Mouse (Mus musculus): ENCODE data around the gene Bag2. TPM values are rescaled to one million over a fixed set of nuclear protein-coding genes. Genes with fewer than 3 reads are reported as not detected.

Bag2 gene
- polyA plus RNA-seq, 1 experiment from 2014 or later: 21.7 TPM

GRCm38 (mm10) chr1:33719733-33720225 lies 37.8 kb downstream of the Bag2 start, which contains the start of gene Rab23:
Gene Rab23, plus strand, starts transcription at chr1:33719887.
- Histone ChIP-seq H3K27ac (replicated peaks) (peak within 1 kb of the TSS; percentile 91), H3K4me2 (replicated peaks) (peak within 1 kb of the TSS; percentile 62), H3K36me3 (peaks cover 27% of the 10 kb centered on the region), H3K27me3 (no peaks in the 10 kb centered on the region), H3K4me1 (peaks cover 5% of the 10 kb centered on the region), H3K9me3 (no peaks in the 10 kb centered on the region), H3K9ac (replicated peaks) (peak within 1 kb of the TSS; percentile 91), H3K4me3 (peak within 1 kb of the TSS; percentile 86)
- WGBS: under 1% methylated on average over 46 of the region's 54 CpGs
- ATAC-seq (ENCODE audit: low FRiP score, low read depth): peak; percentile 97

GRCm38 (mm10) chr1:33717636-33718035 lies 40.0 kb downstream of the Bag2 start:
- no peak overlapping the region for H3K4me3 ChIP-seq
- H3K4me1 ChIP-seq: peaks cover 5% of the 10 kb centered on the region
- 95% methylated on average over 1 of the region's 1 CpGs for WGBS
- no peak for ATAC-seq (ENCODE audit: low FRiP score, low read depth)
- no peak overlapping the region for H3K27ac ChIP-seq (replicated peaks)
- H3K27me3 ChIP-seq: no peaks in the 10 kb centered on the region
- H3K9me3 ChIP-seq: no peaks in the 10 kb centered on the region
- H3K4me2 ChIP-seq (replicated peaks): no peak overlapping the region
- H3K9ac ChIP-seq (replicated peaks): no peak overlapping the region
- H3K36me3 ChIP-seq: 0 out of 2 replicates have a peak, but pooled peaks cover 9% of the 10 kb centered on the region

- H3K9me3 ChIP-seq: no peaks in the 10 kb centered on the region
- peak; percentile 39 for ATAC-seq (ENCODE audit: low FRiP score, low read depth)
- no peaks in the 10 kb centered on the region for H3K4me1 ChIP-seq
- no peak overlapping the region for H3K27ac ChIP-seq (replicated peaks)
- H3K4me3 ChIP-seq: no peak overlapping the region
- no peak overlapping the region for H3K9ac ChIP-seq (replicated peaks)
- peak overlapping the region; percentile 18; the same call in 1 of the 2 replicates for H3K4me2 ChIP-seq (replicated peaks)
- no peaks in the 10 kb centered on the region for H3K36me3 ChIP-seq
- WGBS: 4% methylated on average over 10 of the region's 10 CpGs
- no peaks in the 10 kb centered on the region for H3K27me3 ChIP-seq
Observed at GRCm38 (mm10) chr1:33714796-33715195, 42.8 kb downstream of the Bag2 start.

GRCm38 (mm10) chr1:33712026-33712425 lies 45.6 kb downstream of the Bag2 start:
- H3K9ac ChIP-seq (replicated peaks): no peak overlapping the region
- H3K9me3 ChIP-seq: no peaks in the 10 kb centered on the region
- H3K27me3 ChIP-seq: no peaks in the 10 kb centered on the region
- H3K4me3 ChIP-seq: no peak overlapping the region
- WGBS: 94% methylated on average over 5 of the region's 5 CpGs
- no peaks in the 10 kb centered on the region for H3K4me1 ChIP-seq
- no peak overlapping the region for H3K27ac ChIP-seq (replicated peaks)
- no peaks in the 10 kb centered on the region for H3K36me3 ChIP-seq
- no peak for ATAC-seq (ENCODE audit: low FRiP score, low read depth)
- no peak overlapping the region for H3K4me2 ChIP-seq (replicated peaks)

GRCm38 (mm10) chr1:33709615-33710014 lies 48.0 kb downstream of the Bag2 start:
- Histone ChIP-seq H3K4me2 (replicated peaks) (no peak overlapping the region), H3K4me1 (no peaks in the 10 kb centered on the region), H3K36me3 (no peaks in the 10 kb centered on the region), H3K27me3 (no peaks in the 10 kb centered on the region), H3K9ac (replicated peaks) (no peak overlapping the region), H3K9me3 (no peaks in the 10 kb centered on the region), H3K4me3 (no peak overlapping the region), H3K27ac (replicated peaks) (no peak overlapping the region)
- 79% methylated on average over 2 of the region's 2 CpGs for WGBS
- ATAC-seq (ENCODE audit: low FRiP score, low read depth): no peak

- no peaks in the 10 kb centered on the region for H3K9me3 ChIP-seq
- WGBS: 93% methylated on average over 3 of the region's 3 CpGs
- no peak for ATAC-seq (ENCODE audit: low FRiP score, low read depth)
Observed at GRCm38 (mm10) chr1:33701244-33701643, 56.4 kb downstream of the Bag2 start.

GRCm38 (mm10) chr1:33696016-33696415 lies 61.6 kb downstream of the Bag2 start:
- H3K9me3 ChIP-seq: no peaks in the 10 kb centered on the region
- no peaks in the 10 kb centered on the region for H3K4me1 ChIP-seq
- no peak overlapping the region for H3K4me3 ChIP-seq
- H3K4me2 ChIP-seq (replicated peaks): no peak overlapping the region
- no peaks in the 10 kb centered on the region for H3K36me3 ChIP-seq
- no peak overlapping the region for H3K9ac ChIP-seq (replicated peaks)
- WGBS: 84% methylated on average over 2 of the region's 2 CpGs
- ATAC-seq (ENCODE audit: low FRiP score, low read depth): no peak
- H3K27ac ChIP-seq (replicated peaks): no peak overlapping the region
- H3K27me3 ChIP-seq: no peaks in the 10 kb centered on the region

More at GRCm38 (mm10) chr1:33701244-33701643, 56.4 kb downstream of the Bag2 start:
- no peak overlapping the region for H3K4me2 ChIP-seq (replicated peaks)
- H3K4me1 ChIP-seq: no peaks in the 10 kb centered on the region
- no peak overlapping the region for H3K9ac ChIP-seq (replicated peaks)
- H3K4me3 ChIP-seq: no peak overlapping the region
- H3K27ac ChIP-seq (replicated peaks): no peak overlapping the region
- H3K27me3 ChIP-seq: no peaks in the 10 kb centered on the region
- H3K36me3 ChIP-seq: no peaks in the 10 kb centered on the region

Other genes with a start within 250 kb of the Bag2 start
- 40.3 and 40.5 TPM in 2 replicates for gene Prim2, start 88.0 kb downstream of the Bag2 start, polyA plus RNA-seq (2016; fragmentation: Nextera tagmentation; extraction: Ambion mirVana)
- 29.3 and 32.2 TPM in 2 replicates for gene Rab23, start 37.9 kb downstream of the Bag2 start, polyA plus RNA-seq (2016; fragmentation: Nextera tagmentation; extraction: Ambion mirVana)
- 49.2 and 59.1 TPM in 2 replicates for gene Zfp451, start 56.8 kb upstream of the Bag2 start, polyA plus RNA-seq (2016; fragmentation: Nextera tagmentation; extraction: Ambion mirVana)
- gene Bend6, start 150.0 kb upstream of the Bag2 start, polyA plus RNA-seq (2016; fragmentation: Nextera tagmentation; extraction: Ambion mirVana): 3.1 and 4.3 TPM in 2 replicates
- gene Dst, start 150.4 kb upstream of the Bag2 start, polyA plus RNA-seq (2016; fragmentation: Nextera tagmentation; extraction: Ambion mirVana): 38.4 and 41.4 TPM in 2 replicates